Mouse (Mus musculus) right cerebral cortex, adult 18-20 months (tissue): ENCODE data around the gene Setd1b.

Experiments used
- DNase-seq: peaks from one replicate; pipeline ENCODE4 v3.0.0; 2022; ENCODE audit warnings: mixed read lengths

Gene Setd1b

DNA sequence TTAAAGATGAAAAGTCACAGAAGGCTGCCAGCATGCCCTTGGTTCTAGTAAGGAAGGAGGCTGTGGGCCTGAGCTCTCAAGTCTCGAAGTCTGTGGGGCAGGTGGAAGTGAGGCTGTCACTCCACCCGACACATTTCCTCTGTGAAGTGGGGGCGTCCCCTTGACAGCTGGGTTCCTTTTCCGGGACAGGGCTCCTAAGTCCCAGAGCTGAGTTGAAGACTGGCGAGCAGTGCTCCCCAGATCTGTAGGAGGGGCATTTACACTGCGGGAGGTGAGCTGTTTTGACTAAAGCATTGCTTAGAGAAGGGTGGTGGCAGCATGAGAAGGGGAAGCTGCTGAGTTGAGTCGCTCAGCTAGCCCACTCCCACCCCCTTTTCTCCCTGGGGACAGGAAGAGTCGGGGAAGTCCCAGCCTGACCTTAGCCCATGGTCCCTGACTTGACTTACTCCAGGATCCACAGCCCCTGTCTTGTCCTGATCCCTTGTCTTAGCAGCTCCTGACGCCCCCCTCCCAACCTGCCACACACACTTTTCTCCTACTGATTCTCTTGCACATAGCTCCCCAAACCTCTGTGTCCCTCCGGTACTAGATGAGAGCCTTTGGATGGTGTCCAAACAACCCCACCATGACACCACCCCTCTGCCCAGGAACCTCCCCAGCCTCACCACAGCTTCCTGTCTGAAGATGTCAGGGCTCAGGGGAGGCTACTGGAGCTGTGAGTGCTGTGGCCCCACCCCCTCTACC, 13.4 kb upstream of the Setd1b start:
- no peak for DNase-seq

DNA sequence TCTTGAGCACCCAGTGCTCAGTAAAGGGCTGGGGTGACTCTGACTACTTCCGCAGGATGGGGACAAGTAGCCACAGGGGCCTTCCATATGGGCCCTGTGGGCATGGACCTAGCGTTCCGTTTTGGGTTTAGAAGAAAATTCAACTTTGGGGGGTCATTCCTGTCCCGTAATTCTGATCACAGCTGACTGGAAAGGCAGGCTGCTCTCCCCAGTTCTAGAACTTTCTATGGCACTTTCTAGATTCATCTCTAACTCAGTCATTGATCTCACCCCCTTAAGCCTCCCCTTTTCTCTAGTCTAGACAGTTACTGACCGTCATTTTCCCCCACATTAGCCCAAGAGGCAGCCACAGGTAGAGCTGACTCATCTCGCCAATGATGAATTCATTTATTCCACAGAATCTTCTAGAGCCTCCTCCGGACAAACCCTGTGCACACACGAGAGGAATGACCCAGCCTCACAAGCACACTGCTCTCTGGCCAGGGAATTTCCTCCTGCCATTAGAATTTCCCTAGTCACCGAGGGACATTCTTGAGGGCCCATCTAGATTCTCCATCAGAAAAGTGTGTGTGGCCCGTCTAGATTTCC, 12.7 kb upstream of the Setd1b start:
- DNase-seq: no peak

DNA sequence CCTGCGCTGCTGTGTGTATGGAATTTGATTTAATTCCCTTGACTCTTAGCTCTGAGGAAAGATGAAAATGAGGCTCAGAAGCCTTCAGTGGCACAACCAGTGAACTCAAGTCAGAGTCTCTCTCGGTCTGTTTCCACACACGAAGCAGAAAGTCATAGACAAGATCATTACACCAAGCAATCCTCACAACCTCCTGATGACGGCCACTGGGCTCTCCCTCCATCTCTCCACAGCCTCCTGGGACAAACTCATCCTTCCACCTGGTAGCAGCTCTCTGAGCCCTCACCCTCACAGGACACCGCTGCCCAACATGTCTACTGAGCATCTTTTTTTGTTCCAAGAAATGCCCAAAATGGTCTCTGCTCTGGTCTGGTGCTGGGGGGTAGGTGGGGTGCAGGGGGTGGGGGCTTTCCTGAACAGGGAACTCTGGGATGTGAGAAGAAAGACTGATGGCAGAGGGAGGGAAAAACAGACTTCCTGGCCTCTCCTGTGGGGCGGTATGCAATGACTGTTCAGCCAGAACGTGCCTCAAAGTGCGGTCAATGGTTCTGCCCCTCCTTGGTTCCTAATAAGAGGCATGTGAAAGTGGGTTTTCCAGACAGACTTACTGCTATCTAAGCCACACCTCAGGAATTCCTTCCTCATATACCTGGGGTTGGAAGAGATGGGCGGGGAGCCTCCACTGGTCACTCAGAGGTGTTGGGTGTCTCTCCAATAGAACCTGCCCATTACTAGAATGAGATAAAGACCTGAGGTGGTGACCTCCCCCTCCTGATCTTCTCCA, 11.8 kb upstream of the Setd1b start:
- DNase-seq: no peak

DNA sequence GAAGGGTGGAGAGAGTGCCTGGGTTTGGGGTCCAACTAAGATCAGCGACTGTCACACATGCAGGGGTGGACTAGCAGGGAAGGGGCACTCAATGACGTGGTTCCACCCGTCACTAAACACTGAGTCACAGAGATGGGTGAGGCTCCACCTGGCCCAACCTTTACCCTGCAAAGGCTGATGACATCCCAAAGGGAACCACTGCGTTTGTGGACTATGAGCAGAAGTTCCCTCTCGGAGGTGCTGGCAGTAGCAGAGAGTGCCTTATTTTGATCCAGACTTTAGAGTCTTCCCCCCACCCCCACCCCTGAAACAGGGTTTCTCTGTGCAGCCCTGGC, 11.2 kb upstream of the Setd1b start:
- DNase-seq: no peak

DNA sequence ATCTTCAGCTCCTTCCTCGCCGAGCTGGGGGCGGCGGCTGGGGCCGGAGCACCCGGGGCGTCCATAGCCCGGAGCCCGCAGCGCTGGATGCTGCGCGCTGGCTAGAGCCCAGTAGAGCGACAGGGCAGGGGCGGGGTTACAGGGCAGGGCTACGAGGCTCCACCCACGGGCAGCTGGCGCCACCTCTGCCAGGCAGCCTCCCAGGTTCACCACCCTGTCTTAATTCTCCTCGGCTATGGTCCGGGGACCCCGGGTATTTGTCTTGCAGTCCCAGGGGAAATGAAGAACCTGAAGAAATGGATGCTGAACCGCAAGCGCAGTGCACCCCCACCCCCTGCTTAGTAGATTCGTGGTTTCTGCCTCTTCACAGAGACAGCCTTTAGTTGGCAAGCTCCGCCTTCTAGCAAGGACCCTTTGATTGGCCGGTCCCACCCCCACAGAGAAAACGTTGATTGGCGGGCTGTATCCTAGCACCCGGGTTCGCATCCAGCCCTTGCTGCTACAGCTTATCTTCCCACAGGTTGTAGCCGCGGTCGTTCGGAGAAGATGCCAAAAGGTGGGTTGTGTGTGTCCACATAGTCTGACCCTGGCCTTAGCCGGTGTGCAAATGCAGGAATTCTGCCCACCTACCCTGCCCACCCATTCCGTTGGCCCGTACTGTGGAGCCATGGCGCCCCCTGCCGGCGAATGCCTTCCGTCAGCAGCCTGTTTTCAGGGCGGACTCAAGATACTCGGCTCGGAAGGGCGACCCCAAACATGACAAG, 9.5 kb upstream of the Setd1b start, which contains the start of gene Rhof:
TSS of gene Rhof (minus strand) at position 385 of the 764 bp plus-strand sequence.
- peak; percentile 86 for DNase-seq

DNA sequence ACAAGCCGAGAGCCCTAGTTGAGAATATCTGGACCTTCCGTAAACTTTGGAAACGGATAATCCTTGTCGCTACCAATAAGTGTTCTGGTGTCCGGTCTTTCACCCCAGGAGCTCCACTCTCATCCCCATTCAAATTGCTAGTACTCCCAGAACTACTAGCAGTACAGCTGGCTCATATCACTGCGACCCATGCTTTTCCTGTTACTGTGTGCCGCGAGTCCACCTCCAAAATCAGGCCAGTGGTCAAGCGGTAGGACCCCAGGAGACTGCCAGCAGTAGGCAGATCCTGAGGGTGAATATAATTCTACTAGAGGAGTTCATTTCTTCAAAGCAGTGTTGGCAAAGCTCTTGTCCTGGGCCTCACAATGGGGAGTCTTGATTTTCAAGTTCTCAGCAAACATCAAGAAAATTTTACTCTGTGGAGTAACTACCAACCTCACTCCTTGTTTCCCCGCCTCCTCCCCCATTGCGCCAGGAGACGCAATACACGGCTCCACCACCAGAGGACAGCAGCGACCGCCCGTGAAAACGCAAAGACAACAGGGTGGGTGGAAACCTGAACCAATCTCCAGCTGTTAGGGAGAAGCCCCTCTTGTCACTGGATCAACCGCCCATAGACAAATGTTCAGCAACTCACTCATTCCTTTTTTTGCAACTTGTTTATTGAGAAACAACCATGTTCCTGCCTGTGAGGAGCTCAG, 8.8 kb upstream of the Setd1b start:
- peak; percentile 86 for DNase-seq

DNA sequence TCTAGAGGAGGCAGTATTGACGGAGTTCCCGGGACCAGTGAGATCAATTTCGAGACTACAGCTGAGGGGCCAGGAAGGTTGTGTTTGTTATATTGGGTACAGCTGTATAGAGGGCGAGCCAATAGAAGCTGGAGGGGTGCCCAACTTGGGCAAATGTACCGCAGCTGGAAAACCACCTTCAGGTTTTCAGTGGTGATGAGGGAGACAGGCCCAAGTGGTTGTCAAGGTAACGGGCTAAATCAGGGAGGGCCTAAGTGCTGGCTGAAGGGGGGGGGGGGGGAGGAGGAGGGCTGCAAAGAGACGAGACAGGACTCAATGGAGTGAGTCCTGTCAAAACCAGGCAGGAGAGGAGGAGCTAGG, 8.2 kb upstream of the Setd1b start:
- peak; percentile 39 for DNase-seq

DNA sequence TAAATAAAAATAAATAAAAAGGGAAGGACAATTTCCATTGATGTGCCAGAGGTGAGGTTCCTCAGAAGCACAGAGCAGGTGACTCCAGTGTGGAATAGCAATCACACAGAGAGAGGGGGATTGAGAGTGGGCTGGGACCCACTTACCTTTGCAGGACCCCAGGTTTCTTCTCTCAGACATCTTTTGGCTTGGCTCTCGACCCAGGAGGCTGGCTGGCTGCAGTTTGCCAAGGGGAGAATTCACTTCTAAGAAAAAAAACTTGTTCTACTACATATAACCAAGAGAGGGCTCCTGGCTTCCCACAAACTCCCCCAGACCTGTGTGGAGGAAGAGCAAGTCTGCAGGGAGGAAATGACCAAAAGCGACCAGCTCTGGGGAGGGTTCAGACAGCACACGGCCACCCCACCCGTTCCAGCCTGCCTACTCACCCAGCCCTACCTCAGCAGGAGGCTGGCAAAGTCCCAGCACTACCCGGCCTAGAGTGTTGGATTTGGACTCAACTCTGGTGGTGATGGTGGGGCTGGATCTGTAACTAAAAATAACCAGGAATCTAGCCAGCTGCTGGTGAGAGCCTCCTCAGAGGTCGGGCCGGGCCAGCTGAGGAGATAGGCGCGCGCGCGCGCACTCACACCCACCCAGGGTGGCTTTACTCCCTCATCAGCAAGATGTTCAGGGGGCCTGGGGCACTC, 7.7 kb upstream of the Setd1b start:
- DNase-seq: peak; percentile 61

DNA sequence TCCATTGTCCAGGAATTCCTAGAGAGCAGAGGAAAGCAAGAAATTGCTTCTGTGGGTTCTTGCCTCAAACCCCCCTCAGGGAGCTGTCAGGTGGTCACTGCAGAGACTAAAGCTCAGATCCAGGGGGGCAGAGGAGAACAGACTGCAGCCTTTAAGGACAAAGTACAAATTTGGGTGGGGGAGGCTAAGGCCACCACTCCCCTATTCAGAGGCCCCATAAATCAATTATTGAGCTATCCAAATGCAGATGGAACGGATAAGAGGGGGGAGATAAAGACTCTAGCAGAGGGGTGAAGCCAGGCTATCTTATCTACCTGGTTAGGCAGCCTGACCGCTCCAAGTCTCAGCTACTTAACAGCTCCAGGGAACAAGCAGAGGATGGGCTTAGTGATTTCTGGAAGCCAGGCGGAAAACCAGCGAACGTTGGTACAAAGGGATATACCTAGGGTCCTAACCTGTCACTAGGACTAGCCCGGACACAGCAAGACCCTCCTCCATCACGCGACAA, 7.1 kb upstream of the Setd1b start:
- DNase-seq: no peak

DNA sequence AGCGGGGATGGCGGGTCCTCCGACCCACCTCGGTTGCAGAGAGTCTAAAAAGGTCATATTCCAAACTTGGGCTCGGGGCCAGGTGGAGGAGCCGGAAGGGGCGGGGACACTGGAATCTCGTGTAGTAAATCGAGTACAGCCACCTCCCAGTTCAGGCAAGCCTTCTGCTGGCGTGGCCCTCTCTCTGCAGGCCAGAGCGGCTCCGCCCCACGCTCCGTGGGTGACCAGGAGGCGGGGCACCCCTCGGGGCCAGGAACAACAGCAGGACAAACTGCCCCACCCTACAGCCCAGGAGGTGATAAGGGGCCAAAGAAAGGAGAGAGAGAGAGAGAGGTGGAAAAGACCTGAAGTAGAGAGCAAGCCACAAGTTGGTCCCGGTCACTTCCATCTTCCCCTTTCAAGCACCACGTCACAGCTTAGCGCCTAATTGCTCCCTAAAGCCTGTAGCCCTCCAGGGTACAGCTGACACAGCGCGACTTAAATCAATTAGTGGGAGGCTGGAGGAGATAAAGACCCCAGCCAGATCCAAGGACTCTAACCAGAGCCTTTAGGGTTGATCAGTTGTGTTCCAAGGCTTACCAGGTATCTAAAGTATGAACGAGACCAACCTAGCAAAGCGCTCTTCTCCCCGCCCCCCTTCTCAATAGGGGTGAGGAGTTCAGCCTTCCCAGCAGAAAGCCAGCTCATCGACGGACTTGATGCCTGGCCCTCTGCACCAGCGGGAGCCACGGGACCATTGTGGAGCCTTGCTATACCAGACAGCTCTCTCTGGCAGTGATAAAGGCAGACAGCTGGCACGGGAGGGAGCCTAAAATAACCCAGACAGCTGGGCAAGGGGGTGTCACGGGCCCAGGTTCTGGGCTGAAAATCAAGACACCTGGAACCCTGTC, 6.3 kb upstream of the Setd1b start:
- peak; percentile 75 for DNase-seq

DNA sequence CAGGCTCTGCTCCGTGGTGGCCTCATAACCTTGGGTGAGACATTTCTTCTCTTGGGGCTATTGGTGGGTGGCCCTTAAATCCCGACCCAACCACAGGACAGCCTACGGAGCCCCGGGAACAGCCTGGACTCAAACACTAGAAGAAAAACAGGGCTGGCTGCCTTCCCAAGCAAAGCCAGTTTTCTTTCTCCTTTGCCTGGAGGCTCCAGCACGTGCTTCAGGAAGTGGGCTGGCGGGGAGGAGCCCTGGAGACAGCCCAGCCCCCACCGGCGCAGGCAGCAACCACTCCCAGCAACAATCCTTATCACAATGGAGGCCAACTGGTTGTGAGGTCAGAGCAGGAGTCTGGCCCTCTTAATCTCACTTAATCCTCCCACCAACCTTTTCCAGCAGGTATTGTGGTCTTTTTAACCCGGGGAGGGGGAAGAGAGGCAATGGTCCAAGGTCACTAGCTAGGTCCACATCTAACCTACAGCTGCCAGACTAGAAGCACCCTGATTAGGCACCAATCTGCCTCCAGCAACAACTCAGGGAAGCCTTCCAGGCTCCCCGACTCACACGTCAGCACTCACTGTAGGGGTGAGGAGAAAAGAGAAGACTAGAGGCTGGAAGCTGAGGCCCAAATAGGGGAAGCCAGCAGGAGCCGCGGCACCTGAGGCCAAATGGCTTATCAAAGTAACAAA, 5.5 kb upstream of the Setd1b start:
- DNase-seq: peak; percentile 90

DNA sequence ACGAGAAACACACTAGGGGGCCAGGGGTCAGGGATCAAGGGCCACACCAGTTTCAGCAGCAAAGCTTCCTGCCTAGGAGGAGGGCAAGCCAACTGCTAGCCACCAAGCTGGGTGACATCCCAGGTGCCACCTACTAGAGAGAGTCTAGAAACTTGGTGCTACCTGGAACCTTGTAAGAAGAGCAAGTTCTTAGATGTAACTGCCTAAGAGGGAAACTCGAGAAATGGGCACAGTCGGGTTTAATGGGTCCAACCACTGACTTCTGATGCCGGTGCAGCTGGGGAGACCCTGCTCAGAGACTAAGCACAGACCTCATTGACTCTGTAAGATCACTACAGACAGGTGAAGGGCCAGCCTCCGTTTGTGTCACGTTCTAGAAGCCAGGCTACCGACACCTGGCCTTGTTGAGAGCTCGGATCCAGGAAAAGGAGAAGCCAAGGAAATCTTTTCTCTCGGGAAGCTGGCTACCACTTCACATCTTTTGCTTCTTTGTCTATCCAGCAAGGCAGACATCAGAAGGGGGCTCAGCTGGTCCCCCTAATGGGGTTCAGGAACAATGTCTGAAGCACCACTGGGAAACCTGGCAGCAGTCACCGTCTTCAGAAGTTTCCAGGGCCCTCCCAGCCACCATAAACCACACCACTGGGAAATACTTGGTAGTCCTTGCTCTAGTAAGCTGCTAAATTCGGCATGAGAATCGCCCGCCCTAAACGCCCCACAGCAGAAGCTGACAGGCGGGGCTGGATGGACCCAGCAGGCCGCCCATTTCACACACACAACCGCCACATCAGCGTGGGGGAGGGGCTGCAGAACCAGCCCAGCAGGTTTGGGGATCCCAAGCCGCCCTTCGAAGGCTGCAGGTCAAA, 4.7 kb upstream of the Setd1b start:
- peak; percentile 70 for DNase-seq

DNA sequence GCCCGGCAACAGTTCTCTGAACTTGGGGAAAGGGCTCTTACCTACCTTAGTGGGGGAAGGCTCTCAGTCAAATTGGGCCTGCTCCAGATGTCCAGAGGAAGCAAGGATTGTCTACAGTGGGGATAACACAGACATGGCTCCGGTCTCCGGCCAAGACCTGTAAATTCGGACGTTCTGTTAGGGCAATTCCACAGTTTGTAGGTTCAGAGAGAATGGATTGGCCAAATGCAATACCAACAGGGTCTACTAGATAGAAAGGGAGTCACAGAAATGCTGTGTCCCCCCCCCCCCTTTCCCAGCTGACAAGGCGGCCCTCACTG, 4.1 kb upstream of the Setd1b start:
- DNase-seq: no peak

DNA sequence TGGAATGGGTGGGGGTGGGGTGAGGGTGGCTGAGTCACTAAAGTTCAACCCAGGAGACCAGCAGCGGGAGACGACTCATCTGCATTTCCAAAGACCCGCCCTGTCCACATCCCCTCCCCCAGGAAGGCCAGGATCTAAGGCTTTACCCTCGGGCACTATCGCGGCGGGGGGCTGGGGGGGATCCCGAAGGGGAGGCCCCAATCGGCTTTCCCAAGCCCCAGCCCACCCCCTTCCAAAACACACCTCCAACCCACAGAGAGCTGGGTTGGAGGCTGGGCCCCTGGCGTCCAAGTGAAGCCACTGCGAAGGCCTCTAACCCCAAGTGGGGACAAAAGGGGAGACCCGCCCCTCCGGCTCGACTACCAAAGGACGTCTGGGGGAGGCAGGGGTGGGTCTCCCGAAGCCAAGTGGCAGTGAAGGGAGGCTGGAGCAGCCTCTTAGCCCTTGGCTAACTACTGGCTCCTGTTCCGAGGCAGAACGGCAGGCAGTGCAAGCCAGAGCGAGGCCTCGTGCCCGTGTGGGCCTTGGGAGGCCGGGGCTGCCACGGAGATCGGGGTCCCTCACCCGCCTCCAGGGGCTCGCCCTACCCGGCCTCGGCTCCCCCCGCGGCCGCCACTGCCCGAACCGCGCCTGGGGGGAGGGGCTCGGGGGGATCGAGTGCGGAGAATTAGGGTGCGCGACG, 3.6 kb upstream of the Setd1b start:
- no peak for DNase-seq

DNA sequence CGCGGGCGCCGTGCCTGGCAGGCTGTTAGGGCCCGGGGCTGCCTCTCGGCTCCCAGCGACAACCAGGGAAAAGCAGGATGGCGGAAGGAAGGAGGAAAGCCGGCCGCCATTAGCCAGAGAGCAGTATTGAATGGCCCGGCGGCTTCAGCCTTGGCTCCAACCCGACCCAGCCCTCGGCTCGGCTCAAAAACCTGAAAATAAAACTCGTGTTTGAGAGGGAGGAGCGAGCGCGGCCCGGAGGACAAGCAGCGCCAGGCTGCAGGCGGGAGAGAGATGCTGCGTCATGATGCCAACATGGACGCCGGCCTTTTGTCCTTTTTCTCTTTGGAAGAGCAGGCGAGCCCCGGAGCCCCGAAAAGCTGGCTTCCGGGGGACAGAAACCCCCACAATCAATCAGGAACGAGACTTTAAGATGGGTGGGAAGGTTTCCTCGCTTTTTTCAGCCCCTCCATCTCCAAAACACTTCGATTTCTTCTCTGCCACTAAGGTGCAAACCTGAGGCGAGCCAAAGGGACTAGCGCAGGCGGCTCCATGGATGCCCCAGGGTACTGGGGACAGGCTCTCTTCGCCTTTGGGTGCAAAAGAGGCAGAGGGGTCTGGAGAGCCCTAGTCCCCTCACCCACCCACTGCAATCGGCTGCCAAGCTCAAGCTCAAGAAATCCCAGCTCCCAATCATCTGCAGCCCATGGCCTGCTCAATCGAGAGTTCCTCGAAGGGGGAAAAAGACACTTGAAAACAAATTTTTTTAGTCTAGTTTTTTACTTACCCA, 2.9 kb upstream of the Setd1b start:
- DNase-seq: peak; percentile 89

DNA sequence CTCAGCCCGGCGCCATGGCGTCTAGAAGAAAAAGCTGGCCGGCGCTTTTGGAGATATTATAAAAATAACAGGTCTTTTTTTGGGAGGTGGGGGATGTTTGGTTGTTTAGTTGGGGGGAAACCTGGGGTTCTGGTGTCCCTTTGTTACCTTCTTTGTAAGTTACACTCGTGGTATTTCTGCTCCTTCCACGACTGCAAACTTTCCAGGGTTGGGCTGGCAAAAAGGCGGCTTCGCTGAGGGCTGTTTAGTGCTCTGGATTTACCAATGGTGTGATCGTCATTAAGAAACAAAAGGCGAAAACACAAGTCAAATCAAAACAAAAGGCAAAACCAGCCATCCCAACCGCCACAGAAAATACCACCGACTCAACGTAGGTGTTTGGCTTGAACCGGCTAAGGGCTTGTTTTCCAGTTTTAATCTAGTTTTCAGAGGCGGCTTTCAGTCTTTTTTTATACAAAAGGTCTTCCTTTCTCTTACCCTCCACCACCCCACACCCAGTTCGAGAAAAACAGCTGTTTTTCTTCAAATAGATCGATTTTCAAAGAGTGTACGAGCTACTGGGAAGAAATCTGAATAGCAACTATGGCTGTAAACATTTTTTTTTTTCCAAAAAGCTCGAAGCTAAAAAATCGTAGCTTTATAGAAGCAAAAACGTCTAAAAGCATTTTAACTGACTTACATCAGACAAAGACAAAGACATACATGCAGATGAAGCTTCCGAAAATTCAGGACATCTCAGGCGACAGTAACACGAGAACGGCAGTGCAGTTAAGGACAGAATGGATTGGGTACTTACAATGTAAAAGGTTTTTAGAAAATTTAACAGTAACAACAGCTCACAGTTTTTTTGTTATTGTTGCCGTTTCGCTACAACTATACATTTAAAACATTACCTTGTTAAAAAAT, 2.0 kb upstream of the Setd1b start:
- DNase-seq: no peak
